Mouse (Mus musculus) testis, postnatal 10 days (tissue): ENCODE results near the gene Srsf10.

Source experiments
- DNase-seq: peaks from one replicate; pipeline ENCODE4 v3.0.0; 2021; ENCODE audit warnings: low spot score

Gene Srsf10

DNA sequence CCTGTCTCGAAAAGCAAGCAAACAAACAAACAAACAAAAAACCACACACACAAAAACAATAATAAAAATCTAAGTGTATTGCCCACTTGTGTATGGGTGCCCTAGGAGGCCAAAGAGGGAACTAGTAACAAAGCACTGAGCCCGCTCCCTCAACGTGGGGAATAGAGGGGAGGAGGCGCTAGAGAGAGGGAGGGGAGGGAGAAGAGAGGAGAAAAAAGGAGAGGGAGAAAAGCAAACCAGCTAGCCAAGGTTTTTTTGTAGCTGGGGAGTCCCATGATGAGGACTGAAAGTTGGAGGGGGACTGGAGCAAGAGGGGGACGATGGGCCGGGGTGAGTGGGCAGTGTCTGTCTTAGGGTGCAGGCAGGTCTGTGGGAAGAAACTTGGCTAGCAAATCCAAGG lies 467 bp upstream of the Srsf10 start:
- peak; percentile 50 for DNase-seq

DNA sequence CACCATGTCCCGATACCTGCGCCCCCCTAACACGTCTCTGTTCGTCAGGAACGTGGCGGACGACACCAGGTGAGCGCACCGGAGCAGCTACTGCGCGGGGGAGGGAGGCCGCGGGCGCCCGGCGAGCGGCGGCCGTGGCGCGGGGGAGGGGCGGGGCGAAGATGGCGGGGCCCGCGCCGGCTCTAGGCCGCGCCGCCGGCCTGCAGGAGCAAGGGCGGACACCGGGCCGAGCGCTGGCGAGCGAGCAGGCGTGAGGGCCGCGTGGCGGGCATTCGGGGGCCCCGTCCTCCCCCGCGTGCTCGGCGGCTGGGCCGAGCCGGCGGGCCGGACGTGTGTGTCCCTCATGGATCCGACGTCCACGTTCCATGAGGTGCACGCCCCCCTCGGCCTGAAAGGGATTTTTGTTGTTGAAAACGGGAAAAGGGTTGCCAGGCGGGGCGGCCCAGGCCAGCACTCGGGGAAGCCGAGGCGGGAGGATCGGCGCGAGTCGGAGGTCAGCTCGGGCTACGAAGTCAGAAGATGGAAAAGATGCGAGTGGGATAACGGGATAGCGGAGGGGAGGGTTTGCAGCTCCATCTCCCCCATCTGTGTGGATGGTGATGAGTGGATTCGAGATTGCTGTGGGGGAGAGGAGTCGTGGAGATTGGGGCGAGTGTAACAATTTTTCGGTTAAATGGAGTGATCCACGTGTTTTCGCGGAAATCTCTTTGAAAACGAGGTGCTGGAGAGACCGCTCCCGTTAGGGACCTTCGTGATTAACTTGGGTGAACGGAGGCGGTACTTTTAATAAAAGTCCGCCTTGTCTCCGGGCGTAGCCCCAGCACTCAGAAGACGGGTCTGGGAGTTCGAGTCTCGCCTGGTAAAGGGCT lies 910 bp downstream of the Srsf10 start:
- peak; percentile 86 for DNase-seq

DNA sequence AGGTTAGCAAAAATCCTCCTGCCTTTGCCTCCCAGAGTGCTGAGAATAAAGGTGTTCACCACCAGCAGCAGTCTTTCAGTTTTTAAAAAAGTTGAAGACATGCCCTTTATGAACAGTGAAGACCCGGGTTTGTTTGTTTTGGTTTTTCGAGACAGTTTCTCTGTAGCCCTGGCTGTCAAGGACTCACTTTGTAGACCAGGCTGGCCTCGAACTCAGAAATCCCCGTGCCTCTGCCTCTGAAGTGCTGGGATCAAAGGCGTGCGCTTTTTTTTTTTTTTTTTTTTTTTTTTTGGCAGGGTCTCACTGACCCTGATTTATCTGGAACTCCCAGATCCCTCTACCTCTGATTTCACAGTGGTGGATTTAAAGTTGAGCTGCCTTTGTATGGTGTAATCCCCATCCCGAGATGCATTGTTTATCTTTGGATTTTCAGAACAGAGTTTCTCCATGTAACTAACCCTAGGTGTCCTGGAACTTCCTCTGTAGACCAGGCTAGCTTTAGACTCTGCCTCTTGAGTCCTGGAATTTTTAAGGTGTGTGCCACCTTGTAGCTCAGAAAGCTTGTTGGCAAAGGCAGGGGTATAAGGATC lies 2.1 kb downstream of the Srsf10 start:
- peak; percentile 43 for DNase-seq

DNA sequence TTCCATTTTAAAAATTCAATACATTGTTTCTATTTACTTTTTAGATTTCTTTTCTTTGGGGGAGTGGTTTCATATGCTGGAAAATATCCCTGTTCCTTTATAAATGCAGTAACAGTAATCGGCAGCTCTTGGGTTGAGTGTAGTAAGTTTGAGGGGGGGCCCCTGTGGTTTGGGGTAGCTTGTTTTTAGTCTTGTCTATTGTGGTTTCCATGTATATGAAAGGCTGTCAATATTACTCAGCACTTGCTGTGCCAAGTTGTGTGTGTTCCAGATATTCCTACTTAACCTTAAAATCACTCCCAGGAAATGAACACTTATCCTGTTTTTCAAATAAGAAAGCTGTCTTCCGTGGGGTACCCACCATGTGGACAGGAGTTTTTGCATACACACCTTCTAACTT lies 13.4 kb downstream of the Srsf10 start:
- peak; percentile 41 for DNase-seq

DNA sequence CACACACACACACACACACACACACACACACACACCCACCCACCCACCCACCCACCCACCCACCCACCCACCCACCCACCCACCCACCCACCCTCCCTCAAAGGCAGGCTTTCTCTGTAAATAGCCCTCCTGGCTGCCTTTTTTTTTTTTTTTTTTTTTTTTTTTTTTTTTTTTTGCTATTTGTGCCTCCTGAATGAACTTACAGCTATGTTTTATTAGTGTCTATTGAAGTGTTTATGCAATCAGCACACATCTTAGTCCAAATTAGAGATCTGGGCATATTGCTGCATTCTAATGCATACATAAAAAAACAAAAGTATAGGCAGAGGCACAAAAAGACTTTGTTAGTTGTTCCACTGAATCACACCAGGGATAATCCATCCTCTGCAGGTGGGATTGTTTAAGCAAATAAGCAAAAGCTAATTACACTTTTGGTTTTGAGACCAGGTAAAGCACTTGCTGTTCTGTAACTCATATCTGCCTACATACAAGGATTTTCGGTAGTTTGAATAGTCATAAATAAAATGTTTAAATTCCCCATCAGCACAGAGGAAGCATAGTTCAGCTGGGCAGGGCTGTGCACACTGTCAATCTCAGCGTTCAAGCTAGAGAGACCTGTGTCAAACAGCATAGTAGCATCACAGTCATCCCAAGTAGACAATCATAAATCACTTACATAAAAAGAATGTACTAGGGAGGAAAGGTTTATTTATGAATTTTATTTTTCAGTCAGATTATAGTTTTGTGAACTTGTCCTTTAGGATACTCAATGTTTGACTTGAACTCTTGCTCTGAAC lies 14.9 kb downstream of the Srsf10 start:
- DNase-seq: no peak

DNA sequence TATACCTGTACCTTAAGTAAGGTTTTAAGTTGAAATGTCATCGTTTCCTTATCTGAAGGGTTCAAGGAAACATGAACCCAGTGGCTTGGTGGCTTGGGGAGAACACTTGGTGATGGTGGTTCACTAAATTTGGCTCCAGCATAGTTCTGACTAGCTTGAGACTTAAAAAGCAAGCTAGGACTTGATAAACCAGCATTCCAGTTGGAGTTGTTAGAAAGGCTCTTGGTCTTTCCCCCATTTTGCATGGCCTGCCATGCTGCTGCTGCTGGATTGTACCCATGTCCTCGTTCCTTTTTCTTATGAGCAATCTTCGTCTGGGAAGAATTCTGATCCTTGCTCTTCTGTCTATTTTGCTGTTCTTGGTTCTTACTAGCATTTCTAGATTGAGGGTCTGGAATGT lies 16.5 kb downstream of the Srsf10 start:
- DNase-seq: peak; percentile 32

DNA sequence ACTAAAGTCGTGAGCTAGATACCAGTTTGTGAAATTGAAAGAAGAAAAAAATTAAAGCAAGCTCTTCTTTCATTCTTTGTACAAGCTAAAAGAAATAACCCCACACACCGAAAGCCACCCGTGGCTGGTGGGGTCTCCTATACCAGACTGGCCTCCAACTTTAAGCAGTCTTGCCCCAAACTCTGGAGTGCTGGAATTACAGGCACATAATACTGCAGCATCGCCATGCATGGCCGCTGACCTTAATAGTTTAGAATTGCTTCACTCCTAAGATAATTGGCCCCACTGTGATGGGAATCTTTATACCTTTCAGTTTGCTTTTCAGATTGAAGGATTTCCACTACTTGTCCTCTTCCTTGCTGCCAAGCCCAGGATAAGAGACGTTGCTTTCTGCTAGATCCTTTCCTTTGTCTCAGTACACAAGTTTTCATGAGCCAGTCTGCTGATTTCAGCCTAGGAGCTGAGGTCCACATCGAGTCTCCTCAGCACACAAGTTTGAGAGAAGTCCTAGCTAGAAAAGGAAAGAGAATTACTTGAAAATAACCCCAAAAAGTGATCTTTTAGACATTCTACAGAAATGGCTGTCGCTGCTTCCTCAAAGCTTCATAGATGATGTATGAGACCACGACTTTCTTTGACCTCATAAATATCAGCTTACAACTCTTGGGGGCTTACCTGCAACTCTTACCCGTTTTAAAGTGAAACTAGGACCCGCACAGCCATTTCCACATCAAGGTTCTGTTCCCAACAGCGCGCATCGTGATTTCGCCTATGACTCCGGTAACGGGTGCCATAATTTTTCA lies 17.2 kb downstream of the Srsf10 start:
- peak; percentile 39 for DNase-seq

DNA sequence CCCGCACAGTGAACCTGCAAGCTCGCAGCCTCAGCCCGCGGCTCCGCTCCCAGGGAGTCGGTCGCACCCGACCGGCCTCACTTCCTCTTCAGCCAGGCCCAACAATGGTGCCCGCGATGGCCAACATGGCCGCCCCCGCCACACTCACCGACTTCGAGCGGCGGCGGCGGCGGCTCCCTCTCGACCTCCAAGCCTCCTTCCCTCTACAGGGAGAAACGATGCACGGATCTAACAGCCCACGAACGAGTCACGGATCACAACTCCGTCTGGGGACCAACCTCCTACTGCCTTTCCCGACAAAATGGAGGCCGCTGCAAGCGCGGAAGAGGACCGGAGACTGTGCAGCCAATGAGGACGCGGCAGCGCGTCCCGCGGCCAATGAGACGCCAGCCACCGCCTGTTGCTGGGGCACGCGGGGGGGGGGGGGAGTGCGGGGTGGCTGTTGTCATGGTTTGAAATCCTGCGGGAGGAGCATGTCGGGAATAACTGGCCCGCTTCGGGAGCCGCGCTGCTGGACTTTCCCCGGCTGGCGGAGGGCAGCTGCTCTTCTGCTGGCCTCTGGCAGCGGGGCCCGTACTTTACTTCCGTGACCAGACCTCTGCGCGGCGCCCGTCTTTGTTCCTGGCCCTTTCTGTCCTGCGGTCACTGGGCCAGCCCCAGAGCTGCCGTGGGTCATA lies 18.1 kb downstream of the Srsf10 start, which contains the start of gene Pnrc2:
Gene Pnrc2 (minus strand): TSS at position 325 of the 677 bp plus-strand sequence.
- peak; percentile 86 for DNase-seq

DNA sequence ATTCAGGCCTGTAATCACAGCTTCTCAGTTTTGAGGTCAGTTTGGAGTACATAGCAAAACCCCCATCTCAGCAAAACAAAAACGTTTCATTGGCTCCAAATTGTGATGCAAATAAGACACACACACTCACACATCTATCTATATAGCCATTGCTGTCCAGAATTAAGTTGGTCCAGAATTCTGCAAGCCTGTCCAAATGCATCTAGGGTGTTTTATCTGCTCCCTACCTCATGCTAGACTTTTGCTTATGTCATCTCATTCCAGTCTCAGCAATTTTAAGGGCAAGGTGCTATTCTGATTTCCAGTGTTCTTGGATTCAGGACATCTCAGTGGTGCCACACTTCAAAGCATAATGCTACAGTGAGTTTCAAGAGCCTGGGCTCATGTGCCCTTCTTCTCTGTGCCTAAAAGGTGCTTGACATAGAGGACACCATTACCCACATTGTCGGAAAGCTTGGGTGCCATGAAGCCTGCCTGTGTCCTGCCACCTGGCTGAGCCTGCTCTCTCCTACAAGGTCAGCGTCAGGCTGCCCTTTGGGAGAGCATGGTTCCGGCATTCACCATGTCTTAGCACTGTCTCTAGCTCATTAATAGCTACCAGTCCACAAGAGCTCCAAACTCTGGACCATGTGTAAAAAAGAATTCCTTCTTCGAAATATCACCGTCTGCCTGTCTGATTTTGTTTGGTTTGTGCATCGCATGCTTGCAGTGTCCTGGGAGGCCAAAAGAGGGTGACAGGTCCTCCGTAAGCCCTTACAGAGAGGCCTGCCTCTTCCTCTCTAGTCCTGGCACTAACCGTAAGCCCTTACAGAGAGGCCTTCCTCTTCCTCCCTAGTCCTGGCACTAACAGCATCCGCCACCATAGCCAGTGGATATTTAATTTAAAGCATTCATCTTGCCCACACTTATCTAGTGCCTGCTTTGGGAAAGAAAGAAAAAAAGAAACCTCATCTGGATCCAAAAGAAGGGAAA lies 19.3 kb downstream of the Srsf10 start:
- DNase-seq: peak; percentile 39

DNA sequence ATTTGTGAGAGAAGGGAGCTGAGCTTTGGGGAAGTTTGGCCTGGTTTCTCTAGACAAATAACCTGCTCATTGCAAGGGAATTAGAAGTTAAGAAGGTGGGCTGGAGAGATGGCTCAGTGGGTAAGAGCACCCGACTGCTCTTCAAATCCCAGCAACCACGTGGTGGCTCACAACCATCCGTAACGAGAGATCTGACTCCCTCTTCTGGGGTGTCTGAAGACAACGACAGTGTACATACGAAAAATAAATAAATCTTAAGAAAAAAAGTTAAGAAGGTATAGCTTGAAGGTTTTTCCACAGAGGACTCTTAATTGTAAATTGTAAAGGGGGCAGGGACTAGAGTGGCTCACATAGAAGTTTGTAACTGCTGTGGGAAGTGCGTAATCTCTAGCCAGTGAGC lies 20.0 kb downstream of the Srsf10 start:
- peak; percentile 36 for DNase-seq

DNA sequence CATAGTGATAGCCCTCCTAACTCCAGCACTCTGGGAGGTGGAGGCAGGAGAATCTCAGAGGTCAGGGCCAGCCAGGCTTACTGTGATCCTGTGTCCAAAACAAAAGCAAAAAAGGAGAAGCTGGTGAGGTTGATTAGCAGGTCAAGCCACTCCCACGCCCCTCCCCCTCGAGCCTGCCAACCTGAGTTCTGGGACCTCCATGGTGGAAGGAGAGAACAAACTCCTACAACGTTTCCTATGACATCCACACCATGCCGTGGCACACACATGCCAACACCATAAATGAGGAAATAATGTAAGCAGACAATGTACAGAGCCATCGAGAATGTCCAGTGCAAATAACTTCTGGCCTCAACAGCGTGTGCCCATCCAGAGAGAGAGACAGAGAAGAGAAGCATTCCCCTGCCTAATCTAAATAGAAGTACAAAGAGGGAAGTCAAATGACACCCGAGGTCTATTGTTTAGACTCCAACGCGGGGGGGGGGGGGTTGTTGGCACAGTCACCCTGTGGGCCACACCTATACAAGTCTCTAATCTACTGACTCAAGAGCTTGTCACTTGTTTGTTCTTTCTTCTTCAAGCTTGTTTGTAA lies 20.5 kb downstream of the Srsf10 start:
- DNase-seq: peak; percentile 85

DNA sequence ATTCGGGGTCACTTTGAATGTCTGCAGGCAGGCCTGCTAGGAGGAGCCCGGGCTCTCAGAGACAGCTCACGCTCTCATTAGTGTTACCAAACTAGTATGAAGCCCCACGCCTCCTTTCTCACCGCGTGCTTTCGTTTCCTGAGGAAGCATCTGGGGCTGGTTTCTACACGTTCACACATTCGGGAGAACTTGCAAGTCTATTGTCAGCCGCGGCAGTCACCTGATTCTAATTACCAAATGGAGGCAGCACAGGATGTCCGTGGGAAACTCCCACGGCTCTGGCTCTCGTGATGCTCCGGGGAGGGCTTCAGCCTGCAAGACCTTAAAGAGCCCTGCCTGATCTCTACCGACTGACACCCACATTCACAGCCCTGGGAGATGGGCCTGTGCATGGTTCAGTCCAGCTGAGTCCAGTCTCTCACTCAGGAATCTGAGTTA lies 21.1 kb downstream of the Srsf10 start:
- DNase-seq: peak; percentile 75

DNA sequence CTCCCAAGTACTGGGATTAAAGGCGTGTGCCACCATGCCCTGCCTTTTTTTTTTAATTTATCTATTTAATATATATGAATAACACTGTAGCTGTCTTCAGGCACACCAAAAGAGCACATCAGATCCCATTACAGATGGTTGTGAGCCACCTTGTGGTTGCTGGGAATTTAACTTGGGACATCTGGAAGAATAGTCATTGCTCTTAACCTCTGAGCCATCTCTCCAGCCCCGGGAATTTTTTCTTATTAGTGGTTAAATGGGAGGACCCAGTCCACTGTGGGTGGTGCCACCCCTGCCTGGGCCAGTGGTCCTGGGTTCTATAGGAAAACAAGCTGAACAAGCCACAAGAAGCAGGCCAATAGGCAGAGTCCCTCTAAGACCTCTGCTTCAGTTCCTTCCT lies 22.2 kb downstream of the Srsf10 start:
- DNase-seq: no peak

DNA sequence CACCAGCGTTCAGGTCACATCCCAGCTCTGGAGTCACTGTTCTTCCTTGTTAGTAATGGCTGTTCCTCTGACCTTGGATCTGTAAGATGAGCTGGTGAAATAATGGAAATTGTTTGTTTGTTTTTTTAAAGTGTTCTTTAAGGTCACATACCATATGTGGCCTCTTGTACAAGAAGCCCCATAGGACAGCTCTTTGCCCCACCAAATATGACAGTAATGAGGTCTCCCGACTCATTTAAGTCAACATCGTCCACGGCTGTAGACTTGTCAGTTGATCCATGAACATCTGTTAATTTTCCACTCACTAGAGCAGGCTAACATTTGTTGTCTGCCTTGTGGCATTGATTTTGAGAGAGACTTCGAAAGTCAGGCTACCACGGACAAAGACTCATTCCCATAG lies 23.5 kb downstream of the Srsf10 start:
- no peak for DNase-seq

DNA sequence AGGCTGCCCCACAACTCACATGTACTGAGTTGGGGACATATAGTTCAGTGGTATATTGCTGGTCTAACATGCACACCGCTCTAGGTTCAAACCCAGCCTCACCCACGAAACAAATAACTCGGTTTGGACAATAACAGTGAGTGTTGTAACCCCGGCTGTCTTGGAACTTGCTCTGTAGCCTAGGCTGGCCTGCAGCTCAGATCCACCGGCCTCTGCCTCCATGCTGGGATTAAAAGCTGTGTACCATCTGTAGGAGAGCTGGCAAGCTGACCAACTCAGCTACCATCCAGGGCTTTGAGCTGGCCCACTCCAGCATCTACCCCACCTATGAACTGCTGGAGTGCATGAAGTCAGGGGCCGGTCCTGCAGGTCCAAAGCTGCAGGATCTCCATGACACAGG lies 24.5 kb downstream of the Srsf10 start:
- DNase-seq: peak; percentile 24

DNA sequence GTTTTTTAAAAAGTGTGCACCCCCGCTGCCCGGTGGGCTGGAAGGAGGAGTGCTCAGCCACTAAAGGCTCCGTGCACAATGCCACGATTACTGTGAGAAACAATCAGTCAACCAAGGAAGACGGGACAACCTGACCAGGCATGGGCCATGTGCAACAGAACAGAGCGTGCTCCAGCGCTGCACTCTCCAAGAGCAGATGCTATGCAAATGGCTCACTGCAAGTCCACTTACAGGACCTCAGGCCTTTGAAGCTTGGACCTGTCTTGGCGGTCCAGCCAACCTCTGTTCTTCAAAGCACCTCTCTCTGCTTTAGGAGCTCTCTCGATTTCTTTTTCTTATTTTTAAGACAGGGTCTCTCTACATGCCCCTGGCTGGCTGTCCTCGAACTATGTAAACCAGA lies 25.0 kb downstream of the Srsf10 start:
- DNase-seq: peak; percentile 41

DNA sequence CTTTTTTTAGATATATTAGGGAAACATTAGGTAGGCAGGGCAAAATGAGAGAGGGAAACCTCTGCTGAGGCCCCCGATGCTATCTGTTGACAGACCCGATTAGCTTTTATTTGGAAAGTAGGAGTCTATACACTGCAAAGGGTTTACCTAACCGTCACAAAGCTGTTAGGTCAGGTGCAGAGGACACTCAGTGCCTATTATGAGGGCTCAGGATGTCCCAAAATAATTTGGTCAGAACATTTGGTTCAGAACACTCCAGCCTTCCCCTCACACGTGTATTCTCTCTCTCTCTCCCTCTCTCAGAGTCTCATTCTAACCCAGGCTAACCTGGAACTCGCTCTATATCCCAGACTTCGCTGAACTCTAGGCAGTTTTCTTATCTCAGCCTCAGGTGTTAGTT lies 26.5 kb downstream of the Srsf10 start:
- no peak for DNase-seq

DNA sequence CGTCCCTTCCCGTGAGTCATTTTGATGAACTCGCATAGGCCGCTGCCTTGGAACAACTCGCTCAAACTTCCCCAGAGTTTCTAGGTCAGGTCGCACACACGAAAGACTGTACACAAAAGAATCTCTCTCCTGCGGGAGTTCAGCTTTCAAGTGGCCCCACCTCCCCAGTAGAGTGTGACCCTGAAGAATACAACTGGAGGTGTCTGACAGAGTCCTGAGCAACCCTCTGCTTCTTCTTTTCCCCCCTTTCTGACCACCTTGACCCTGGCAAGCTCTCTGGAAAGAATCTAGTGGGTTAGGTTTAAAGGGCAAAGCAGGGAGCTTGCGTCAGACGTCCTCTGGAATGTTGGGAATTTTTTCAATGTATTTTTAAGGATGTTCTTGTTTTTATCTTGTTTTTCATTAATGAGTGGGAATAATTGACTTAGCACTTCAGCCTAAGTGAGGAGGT lies 27.9 kb downstream of the Srsf10 start:
- DNase-seq: peak; percentile 39

DNA sequence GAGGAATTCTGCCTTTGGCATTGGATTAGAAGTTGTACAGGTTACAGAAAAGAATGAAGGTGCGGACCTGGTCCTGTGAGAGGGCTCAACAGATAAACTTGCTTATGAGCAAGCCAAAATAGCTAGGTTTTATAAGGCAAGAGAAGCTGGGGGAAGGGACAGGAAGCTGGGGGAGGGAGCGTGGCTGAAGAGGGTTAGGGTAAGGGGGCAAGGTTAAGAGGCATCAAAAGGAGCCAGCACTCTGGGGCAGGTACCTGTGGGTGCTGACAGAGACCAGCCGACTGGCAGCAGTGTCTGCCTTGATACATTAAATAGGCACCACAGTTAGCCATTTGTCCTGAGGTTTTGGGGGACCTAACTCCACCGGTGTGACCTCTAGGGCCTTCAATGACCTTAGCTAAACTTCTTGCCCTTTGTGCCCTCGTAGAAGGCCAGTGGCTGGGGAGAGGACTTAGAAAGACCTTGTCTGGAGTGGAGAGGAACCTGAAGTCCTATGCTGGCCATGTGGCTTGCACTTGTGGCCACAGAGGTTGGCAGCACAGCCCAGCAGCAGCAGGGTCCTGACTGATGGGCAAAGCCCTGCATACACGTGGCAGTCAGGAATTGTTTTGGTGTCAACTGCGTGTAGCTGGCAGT lies 28.5 kb downstream of the Srsf10 start:
- peak; percentile 35 for DNase-seq
